Mouse (Mus musculus) cerebellum, postnatal 14 days (tissue): Measurements from ENCODE around the gene Per1.

Source experiments
- DNase-seq, 2 experiments: peaks; one replicate each; pipeline ENCODE4 v3.0.0; 2021; ENCODE audit warnings: mixed read lengths in 2 of 2

Gene Per1

DNA sequence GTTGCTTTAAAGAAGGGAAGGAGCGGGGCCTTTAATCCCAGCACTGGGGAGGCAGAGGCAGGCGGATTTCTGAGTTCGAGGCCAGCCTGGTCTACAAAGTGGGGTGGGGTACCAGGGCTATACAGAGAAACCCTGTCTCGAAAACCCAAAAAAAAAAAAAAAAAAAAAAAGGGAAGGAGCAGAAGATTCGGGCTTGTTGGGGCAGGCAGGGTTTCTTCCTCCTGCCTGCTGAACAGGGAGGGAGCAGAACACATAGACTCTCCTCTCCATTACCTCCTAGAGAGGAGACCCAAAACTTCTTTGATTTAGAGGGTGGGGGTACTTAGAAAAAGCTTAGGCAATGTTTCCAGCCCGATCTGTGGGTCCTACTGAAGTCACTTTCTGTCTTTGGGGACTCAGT lies 40.3 kb downstream of the Per1 start:
- DNase-seq, result no peak

DNA sequence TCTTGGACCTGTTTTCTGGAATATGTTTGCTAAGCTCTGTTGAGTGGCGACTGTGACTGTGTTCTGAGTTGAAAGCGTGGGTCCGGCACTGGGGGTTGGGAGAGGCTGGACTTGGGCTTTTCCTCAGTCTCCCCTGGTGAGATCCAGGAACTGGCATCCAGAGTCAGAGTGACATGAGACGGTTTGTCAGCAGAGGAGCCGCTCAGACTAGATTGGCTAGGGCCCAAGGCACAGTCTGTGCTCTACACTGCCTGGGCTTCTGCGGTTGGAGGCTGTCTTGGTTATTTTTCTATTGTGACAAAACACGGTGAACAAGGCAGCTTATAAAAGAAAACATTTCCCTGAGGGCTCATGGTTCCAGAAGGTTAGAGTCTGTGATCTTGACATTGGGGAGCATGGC lies 52.5 kb downstream of the Per1 start:
- peak; percentile 62 to 67 for DNase-seq

GRCm38 (mm10) chr11:69148451-69148960 lies 53.5 kb downstream of the Per1 start:
- DNase-seq, result peak; percentile 56 to 68

- peak; percentile 60 to 75 for DNase-seq
Measured at GRCm38 (mm10) chr11:69149728-69150127, 54.7 kb downstream of the Per1 start.

GRCm38 (mm10) chr11:69150444-69150843 lies 55.4 kb downstream of the Per1 start:
- DNase-seq, result peak; percentile 89 to 94

DNA sequence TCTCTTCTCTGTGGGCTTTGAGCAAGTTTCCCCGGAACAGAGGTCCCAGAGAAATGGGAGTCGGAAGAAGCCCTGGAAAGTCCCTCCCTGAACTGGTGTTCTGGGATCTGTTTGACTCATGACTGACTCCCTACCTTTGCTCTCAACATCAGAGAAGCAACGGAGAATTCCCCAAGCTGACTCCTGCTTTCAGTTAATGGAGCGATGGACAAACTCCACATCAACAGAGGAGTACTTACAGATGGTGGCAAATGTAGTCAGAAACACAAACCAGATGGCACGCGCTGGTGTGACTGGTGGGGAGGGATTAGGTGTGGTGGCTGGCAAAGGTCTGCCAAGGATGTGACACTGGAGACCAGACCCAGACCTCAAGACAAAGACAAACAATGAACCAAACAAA lies 56.0 kb downstream of the Per1 start:
- DNase-seq, result no peak

- no peak for DNase-seq
Measured at GRCm38 (mm10) chr11:69153831-69154230, 58.8 kb downstream of the Per1 start.

GRCm38 (mm10) chr11:69155351-69155750 lies 60.3 kb downstream of the Per1 start:
- no peak for DNase-seq

DNA sequence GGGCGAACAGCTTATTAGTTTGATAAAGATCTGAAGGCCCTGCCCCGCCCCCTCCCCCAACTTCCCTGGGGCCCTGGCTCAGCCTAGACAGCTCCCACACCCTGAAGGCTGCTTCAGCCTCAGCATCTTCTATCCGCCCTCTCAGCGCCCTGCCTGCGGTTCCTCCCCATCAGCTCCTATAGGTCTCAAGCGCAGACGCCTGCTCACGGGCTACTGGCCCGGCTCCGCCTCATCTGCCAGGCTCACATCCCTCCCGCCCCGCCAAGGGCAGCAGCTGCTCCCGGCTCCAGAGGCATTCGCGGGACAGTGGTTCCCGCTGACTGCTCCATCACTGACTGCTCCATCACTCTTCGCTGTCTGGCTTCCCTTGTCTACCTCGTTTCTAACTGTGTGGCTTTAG lies 61.8 kb downstream of the Per1 start, which contains the start of gene Alox12b:
Alox12b (plus strand) TSS at position 190 of the 400 bp plus-strand sequence.
- no peak for DNase-seq
